Mouse (Mus musculus): ENCODE measurements at regions not wholly inside any gene's neighbourhood (a gene's known extent, or its start where the extent isn't known, plus 50 kb on each side); places are given as distances from the start of the nearest gene placed in this dataset.

DNA sequence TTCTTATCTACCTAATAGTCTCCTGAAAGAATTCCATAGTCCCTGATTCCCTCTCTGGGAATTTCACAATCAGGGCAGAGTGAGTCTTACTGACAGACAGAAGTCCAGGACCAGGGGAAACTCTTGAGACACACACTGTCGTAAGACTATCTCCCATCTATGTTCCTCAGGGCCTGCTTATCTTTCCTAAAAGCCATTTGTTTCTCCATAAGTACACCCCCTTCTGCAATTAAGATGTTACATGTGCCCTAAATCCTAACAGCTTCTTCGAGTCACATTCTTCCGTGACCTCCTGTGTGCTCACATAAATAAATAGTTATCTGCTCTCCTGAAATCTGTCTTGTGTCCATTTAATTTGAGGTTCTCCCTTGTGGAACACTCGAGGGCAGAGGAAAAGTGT is 205.8 kb upstream of the Jarid2 start:
- no peak for DNase-seq

DNA sequence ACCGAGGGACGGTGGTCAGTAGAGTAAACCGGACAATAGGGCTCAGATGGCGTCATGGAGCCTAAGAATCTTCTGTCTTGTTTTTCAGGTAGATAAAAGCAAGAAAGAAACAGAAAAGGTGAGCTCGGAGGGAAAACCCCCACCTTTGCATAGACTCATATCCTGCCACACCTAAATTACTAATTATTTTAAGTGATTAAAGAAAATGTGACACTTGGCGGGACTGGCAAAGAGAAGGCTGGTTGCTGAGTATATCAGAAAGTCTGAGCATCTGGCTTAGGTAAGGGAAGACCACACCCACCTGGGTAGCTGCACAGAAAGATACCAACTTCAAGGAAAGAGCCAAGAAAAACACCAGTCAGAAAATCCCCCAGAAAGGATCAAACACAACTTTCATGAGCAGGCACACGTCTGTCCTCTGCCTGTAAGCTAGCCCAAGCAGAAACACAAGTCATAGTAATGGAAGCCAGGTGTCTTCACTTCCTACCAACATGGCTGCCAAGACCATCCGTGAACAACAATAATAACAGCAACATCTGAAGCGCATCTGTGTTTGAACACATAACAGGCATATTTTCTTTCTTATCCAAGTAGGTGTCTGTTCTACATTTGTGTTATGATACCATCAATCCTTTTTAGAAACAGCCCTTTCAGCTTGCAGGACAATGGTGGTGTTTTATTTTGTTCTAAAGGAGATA is 198.3 kb upstream of the Jarid2 start:
- DNase-seq, result no peak

DNA sequence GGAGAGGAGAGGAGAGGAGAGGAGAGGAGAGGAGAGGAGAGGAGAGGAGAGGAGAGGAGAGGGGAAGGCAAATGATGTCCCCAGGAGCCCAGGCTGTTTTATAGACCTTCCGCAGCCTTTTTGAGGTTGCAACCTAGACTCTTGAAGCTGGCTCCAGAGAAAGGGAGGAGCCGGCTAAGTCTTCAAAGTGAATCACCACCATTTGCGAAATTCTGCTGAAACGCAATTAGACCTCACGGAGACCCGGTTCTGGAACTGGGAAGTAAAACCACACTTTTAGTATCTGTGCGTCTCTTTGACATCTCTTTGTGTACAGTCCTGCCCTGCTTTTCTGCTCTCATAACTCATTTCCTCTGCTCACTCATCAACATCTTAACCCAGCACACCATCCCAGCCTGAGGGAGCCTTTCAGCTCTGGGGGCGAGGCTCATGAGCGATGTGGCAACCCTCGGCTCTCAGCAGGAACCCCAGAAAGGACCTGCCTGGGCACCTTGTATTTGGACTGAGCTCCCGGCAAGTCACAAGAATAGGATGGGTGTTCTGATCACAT is 196.6 kb upstream of the Jarid2 start:
- no peak for DNase-seq

DNA sequence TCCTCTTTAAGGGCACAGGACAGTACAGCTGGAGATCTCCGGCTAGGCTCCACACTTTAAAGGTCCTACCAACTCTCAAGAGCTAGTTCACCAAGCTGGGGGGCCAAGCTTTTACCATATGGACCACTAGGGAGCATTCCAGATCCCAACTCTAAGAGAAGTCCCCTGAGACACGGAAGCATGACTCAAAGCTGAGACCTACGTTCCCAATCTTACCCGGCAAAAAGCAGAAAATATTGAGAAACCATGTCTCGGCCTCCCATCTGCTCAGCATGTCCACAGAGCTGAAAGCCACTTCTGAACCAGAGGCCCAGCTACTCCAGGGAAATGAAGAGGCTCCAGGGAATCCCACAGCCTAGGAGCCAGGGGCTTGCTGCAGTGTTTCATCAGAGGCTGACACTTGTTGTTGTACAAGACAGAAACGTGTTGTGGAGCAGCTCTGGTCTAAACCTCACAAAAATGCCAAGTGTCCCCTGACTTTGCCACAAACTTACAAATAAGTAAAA is 194.6 kb upstream of the Jarid2 start:
- DNase-seq, result no peak

DNA sequence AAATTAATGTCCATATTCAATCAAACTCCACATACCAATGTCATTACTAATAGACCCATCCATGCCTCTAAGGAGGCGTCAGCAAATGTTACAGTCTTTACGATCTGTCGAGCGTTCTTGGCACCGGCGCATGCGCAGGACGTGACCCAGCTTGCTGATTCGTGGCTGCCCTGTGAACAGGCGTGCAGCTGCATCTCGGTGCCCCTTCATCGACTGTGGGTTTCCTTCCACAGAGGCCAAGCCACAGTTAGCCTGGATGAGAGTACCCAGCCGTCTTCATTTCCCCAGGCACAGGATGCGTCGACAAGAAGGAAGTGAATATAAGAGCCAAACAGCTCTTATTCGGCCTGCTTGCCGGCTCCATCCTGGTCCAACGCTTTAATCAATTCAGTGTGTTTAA is 193.8 kb upstream of the Jarid2 start:
- no peak for DNase-seq

DNA sequence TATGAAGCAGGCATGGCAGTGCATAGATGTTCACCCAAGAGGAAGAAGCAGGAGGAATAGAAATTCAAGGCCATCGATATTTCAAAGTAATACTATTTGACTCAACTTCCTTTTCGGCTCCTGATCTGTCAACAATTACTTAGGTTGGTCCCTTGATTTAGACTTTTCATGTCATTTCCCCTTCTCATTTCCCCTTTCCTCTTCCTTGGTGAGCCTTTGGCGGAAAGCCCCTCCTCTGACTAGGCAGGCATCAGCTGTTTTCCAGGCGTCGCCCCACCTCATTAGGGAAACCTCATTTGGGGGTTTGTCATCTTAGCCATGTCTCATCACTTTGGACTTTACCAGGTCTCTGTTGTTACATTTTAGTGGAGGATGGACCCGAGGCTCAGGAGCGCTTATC is 191.0 kb upstream of the Jarid2 start:
- DNase-seq, result no peak

DNA sequence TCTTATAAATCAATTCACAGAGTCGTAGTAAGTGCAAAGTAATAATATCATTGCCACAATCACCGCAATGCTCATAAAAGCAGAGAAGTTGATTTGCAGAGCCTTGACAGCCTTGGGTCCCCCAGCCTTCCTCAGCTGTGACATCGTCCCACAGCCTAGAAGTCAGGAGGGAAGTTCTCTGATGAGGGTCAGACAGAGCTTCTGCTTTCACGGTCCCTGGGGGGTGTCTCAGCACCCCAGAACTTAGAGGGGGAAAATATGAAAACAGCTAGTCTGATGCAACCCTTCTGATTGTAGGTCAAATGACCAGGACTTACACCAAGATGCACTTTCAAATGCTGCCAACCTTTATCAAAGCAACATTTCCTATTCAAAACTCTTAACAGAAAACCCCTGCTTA is 188.9 kb upstream of the Jarid2 start:
- no peak for DNase-seq

DNA sequence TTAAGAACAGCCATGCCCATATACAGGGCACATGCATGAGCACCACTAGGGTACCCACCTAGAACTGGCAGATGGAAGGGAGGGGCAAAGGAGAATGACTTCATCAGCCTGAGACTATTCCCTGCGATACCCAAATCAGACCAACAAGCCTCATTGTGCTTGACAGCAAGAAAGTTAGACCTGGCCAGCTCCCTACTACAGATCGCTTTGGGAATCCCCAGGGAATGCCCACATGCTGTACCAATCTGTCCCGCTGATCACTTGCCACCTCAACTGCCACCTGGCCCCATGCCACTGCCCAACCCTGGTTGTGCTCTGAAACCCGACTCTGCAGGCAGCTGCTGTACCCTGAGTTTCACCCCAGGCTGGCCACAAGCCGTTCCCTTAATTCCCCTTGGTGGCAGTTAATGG is 188.0 kb upstream of the Jarid2 start:
- DNase-seq, result peak; percentile 17 to 22

DNA sequence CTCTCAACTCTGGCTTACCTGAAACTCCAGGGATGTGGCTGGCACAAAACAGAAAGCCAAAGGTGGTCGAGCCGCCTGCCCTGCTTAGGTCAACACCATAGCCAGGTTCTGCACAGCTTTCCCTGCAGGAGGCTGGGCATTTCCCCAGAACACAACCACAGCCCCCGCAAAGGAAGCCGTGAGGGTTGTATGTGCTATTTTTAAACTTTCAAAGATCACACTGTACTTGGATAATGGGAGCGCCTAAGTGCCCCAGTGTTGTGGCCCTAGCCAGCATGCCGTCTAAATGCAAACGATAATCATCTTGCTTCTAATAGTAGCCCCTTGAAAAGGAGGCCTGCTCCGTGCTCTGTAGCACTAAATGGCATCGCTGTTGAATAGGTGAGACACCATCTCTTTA is 184.5 kb upstream of the Jarid2 start:
- no peak for DNase-seq

DNA sequence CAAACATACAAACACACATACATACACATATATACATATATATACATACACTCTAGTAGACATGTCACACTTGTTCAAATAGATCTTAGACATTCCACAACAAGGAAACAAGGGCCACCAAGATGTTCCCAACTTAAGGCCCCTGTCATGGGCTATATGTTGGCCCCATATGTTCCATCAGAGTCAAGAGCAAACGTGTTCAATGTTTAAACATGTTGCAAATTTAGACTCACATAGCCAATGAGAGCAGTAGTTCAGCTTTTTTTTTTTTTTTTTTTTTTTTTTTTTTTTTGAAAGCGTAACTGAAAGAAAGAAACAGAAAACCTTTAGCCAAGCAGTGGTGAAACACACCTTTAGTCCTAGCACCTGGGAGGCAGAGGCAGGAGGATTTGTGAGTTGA is 183.0 kb upstream of the Jarid2 start:
- no peak for DNase-seq

DNA sequence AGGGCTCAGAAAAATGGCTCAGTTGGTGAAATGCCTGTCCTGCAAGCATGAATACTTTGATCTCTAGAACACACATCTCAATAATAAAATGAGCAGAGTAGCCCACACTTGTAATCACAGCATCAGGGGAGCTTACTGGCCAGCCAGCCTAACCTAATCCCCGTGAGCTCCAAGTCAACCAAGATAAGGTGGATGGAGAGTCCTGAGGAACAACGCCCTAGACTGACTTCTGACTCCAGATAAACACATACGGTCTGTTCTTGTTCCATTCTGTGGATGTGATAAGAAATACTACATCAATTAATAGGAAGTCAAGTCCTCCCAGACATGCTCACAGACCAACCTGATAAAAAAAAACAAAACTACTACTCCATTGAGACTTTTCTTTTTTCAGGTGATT is 180.4 kb upstream of the Jarid2 start:
- DNase-seq, result no peak

DNA sequence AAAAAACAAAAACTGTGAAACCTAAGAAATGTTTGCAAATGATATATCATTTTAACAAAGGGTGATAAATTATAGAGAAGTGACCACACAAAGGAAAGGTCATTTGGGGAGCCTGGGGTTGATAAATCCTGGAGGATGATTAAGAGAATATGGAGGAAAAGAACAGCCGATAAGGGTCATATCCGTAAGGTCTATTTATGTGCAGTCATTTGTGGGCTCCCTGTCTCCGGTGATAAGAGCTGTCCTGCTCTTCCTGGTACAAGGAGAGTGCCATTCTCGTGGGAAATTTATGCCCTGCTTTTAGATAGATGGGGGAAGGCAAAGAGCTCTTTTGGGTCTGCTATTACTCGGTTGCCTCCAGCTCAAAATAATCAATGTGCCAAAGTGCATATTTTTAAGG is 175.9 kb upstream of the Jarid2 start:
- peak in 1 of 2 experiments; percentile 11 for DNase-seq

DNA sequence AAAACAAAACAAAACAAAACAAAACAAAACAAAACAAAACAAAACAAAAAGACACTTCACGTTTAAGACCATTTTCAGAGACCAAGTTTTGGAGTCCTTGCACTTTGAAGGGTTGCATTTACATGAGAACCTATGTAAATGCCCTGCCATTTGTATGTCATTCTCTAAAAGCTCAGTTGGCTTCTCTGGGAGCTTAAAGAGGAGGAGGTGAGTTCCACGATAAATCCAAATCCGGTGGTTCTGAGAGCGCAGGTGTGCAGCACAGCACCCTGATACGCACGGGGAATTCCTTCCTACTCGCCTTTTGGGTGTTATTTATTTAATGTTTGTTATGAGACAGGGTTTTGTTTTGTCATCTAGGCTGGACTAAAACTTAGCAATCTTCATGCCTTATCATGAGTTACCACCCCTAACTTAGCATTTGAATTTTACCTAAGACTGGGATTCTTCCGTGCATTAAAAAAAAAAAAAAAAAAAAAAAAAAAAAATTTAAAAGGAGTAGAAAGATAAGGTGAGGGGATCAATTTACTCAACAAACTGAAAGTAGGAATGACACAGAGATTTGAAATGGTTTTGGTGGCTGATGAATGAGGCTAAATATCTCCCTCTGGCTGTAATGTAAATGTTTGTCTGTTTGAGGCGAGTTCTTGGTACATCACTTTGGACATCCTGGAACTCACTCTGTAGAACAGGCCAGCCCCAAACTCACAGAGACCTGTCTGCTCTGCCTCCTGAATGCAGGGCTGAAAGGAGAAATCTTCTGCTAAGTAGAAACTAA is 174.4 kb upstream of the Jarid2 start:
- DNase-seq, result no peak

DNA sequence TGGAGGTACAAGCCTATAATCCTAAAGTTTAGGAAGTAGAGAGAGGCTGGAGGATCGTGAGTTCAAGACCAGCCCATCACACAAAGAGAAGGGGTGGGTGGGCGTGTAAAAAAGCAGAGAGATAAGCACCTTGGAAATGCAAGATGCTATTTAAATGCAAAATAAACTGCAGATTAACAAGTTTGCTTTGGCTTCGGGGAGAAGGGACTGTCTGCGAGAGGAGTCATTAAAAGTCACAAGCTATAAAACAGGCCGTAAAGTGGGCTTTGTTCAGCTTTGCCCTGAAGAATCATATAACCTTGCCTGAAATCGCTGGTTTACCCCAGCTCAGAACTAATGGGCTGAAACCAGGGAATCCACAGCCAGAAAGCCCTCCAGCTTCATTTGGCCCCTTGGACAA is 173.3 kb upstream of the Jarid2 start:
- no peak for DNase-seq

DNA sequence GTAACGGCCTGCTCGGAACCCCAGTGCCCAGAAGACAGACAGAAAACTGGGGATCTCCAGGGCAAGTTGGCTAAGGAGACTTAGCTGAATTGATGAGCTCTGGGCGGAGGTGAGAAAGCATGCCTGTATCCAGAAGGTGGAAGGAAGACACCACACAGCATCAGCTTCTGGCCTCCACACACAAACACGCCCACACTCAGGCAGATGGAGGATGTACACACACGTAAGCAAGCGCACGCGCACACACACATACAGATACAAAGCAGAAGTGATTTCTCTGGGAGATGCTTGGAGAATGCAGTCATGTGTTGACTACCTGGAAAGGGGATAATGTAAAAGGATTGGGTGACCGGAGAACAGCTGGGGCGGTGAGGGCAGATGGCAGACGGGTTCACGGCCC is 171.2 kb upstream of the Jarid2 start:
- no peak for DNase-seq

DNA sequence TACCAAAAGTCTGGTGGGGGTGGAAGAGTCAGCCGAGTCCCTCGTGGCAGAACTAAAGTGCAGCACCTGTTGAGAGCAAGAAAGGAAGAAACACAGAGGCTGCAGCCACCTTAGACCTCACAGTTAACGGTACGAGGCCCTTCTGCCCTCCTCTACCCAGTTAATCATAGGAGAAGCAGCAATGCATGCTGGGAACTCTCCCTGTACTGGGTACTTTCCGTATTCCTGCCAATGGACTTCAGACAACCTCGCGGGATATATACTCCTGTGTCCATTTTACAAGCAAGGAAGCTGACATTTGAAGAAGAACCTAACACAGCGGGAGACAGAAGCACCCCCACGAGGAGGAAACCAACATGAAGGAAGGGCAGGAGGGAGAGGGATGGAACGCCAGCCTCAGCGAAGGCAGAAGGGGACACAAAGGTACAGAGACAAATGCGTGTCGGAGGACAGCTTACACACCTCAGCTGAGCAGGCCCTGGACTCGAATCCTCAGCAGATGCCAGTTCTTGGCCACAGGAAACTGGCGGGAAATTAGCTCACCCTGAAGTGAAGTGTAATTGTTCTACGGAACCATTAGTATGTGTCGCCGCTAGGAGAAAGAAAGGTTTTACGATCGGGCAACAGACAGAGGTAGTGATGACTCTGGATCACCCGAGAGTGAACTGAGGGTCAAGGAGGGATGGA is 170.6 kb upstream of the Jarid2 start:
- no peak for DNase-seq

DNA sequence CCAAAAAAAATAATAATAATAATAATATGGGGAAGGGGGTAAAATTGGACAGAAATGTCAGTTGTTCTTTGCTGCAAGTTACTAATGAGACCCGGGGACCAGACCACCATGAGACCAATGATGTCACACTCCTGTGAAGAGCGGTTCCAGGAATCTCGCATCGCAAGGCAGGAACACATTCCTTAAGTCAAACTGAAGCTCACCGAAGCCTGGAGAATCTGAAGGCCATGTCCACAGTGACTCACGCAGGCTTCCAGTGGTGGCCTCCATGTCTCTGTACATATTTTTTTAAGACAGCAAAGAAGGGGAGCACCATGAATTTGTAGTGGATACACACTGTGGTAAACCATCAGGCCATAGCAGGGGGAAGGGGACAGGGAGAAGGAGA is 170.1 kb upstream of the Jarid2 start:
- DNase-seq, result no peak

DNA sequence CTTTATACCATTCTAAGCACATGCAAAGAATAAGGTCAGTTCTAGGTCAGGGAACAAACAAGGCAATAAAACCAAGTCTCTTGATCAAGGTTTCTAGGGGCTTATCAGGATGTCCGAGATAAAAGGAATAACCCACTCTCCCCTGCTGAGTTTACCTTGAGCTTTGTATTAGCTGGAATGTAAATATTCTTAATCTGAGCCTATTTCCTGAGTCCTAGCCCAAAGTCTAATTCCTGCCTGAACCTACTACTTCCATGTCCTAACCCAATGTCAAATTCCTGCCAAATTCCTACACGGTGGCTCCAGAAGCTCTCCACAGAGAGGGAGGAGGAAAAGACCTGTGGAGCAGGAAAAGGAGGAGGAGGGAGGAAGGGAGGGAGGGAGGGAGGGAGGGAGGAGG is 169.6 kb upstream of the Jarid2 start:
- DNase-seq, result no peak

DNA sequence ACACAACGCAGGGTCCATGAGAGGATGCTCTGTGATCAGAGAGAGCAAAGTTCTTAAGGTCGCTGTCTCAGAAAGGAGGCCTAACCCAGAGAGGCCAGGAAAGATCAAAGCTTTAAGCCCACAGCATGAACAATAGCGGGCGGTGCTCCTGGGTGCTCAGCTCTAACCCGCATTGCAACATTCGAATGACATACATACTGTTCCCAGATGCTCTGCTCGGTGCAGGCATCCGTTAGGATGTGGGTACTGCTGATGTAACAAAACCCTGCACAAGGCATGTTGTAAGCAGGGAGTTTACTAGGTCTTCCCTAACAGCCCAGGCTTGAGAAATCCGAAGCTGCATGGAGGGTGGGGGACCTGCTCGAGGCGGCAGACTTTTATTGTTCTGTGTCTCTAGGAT is 164.6 kb upstream of the Jarid2 start:
- DNase-seq, result no peak

DNA sequence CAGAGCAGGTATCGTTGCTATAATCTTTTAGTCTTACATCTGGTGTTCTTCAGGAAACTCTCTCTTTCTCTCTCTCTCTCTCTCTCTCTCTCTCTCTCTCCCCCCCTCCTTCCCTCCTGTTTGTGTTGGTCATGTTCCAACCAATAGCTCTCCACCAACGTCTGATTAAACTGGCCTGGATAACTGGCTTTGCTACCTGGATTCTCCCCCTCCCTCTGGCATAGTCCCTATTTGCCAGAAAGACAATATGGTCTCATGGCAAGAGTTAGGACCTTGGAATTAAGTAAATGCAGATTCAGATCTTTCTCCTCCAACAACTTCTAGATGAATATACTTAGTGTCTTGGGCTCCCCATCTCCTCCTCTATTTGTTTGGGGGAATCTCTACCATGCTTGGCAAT is 161.6 kb upstream of the Jarid2 start:
- DNase-seq, result no peak

DNA sequence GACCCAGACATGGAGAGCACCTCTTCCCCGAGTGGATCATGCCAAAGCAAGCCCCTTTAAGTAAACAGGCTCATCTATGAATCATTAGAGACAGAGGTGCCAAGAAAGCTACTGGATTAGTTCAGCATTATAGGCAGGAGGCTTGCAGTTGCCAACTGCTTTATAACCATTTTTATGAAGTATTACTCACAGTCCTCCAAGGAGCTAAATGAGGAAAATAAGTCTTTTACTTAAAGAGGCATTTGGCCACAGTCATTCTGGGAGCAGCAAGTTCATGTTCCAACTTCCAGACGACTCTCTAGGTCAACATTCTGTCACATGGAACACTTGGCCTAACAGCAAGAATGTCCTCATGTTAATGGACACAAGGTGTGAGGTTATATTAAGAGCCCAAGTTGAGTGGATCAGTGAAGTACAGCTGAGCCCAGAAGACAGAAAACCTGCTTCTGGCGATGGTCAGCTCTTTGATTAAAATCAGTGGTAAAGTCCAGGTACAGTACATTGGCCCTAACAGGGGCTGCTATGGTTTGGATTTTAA is 160.0 kb upstream of the Jarid2 start:
- peak in 1 of 2 experiments; percentile 54 for DNase-seq

DNA sequence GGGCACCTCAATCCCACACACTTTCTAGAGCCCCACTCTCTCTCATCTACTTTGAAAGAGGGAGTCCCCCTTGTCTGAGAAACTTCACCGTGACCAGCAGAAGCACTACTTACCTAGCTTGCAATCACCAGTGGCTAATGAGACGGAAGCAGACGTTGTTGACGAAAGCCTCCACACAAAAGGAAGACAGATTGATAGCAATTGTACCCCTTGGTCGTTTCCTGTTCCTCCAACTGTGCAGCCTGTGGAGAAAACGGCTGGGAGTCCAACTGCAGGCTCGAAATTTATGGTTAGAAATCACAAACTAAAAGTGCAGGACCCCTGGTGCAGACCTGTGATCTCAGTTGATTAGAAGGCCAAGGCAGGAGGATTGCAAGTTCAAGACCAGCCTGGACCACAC is 155.8 kb upstream of the Jarid2 start:
- no peak for DNase-seq

DNA sequence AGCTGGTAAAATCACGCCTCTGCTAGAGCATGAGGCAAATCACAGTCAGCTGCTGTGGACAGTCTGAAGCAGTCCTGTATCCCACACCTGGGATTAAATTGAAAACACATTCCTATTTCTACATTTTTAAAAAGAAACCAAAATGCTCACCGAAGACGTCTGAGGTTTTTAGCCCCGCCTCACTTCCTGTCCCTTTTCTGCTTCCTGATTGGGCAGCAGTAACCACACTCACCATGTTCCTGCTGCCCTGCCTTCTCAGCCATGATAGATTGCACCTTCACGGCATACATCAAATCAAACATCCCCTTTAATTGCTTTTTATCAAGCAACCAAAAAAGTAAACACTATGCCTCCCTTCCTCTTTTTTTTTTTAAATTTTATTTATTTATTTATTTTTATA is 150.1 kb upstream of the Jarid2 start:
- no peak for DNase-seq

All from kidney, adult 8-10 months (tissue).